Mouse (Mus musculus) hindbrain, embryonic 15.5 days (tissue): ENCODE measurements around the gene Rptor. TPM values are rescaled to one million over a fixed set of nuclear protein-coding genes. Genes with fewer than 3 reads are reported as not detected.

Source experiments
- ATAC-seq: fragments of 200-750 bp; cut with Nextera tagmentation; 2 replicates; pipeline ENCODE4 v1.8.0; 2017; ENCODE audit warnings: low read depth, moderate number of reproducible peaks, moderate TSS enrichment; ENCODE audit not compliant: low FRiP score
- H3K27ac ChIP-seq: fragments of 300-500 bp; sonication (generic); replicated peaks from 2 replicates; pipeline ENCODE4 v1.5.1; 2015; ENCODE audit warnings: mild to moderate bottlenecking, inconsistent platforms
- H3K27me3 ChIP-seq: fragments of 300-500 bp; sonication (generic); 2 replicates; pipeline ENCODE4 v1.6.1; 2015; ENCODE audit warnings: control low read depth, inconsistent platforms
- H3K36me3 ChIP-seq: fragments of 300-500 bp; sonication (generic); 2 replicates; pipeline ENCODE4 v1.6.1; 2015; ENCODE audit warnings: control low read depth, inconsistent platforms
- H3K4me1 ChIP-seq: fragments of 300-500 bp; sonication (generic); replicated peaks from 2 replicates; pipeline ENCODE4 v1.6.1; 2015; ENCODE audit warnings: control low read depth, inconsistent platforms
- H3K4me2 ChIP-seq: fragments of 300-500 bp; sonication (generic); 2 replicates; pipeline ENCODE4 v1.6.1; 2015; ENCODE audit warnings: moderate library complexity, mild to moderate bottlenecking, inconsistent platforms
- H3K4me3 ChIP-seq: fragments of 300-500 bp; sonication (generic); 2 replicates; pipeline ENCODE4 v1.5.1; 2015; ENCODE audit warnings: mild to moderate bottlenecking, inconsistent platforms
- H3K9ac ChIP-seq: fragments of 300-500 bp; sonication (generic); 2 replicates; pipeline ENCODE4 v1.6.1; 2015; ENCODE audit warnings: inconsistent platforms
- H3K9me3 ChIP-seq: fragments of 300-500 bp; sonication (generic); 2 replicates; pipeline ENCODE4 v1.6.1; 2016; ENCODE audit warnings: control low read depth, inconsistent platforms
- WGBS: fragments of 180-500 bp; shearing (Covaris S2); methylation state at CpG from one replicate; pipeline ENCODE4 v1.1.7; 2015; 5-methylcytosine and 5-hydroxymethylcytosine counted together
- polyA plus RNA-seq: library from polyadenylated mRNA; unstranded; fragments of >200 nt; fragmentation: Nextera tagmentation; extraction: Ambion mirVana; gene quantifications from 2 replicates; pipeline ENCODE4 v1.2.1, GENCODE M21; 2015

The Rptor gene
- polyA plus RNA-seq, 1 experiment from 2014 or later = 13.3 TPM

GRCm38 (mm10) chr11:119893667-119894236, 291.0 kb downstream of the Rptor start:
- WGBS = 49% methylated on average over 10 of the region's 10 CpGs
- Histone ChIP-seq H3K4me3 (no peak overlapping the region), H3K9ac (peak overlapping the region; percentile 6; the same call in 1 of the 2 replicates), H3K27ac (peak overlapping the region; percentile 52), H3K27me3 (no peaks in the 10 kb centered on the region), H3K4me2 (no peak overlapping the region), H3K9me3 (no peaks in the 10 kb centered on the region), H3K36me3 (peaks cover 29% of the 10 kb centered on the region), H3K4me1 (peaks cover 22% of the 10 kb centered on the region)
- 0 out of 2 replicates have a peak, but pooled peaks have one; percentile 31 for ATAC-seq

GRCm38 (mm10) chr11:119894634-119895033, 291.9 kb downstream of the Rptor start:
- Histone ChIP-seq H3K9me3 (no peaks in the 10 kb centered on the region), H3K4me2 (no peak overlapping the region), H3K4me1 (peaks cover 25% of the 10 kb centered on the region), H3K36me3 (peaks cover 21% of the 10 kb centered on the region), H3K27me3 (no peaks in the 10 kb centered on the region), H3K27ac (peak overlapping the region; percentile 52; the same call in 1 of the 2 replicates), H3K9ac (no peak overlapping the region), H3K4me3 (no peak overlapping the region)
- WGBS = 80% methylated on average over 6 of the region's 6 CpGs
- ATAC-seq = no peak

DNA sequence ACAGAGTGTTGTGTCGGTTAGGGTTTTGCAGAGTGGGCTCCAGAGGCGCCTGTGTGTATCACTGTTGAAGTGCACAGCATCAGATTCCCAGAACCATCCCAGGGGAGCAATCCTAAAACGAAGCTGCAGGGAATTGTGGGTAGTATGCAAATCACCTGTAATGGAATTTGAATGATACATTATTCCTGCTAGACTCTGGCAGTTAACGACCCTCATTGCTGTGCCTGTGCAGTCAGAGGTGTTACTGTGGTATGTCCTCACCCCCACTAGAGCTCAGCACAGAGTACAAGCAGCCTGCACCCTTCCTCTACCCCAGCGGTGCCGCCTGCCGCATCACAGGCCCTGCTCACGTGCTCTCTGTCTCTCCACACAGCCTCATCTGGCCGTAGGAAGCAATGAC, 294.3 kb downstream of the Rptor start:
- Histone ChIP-seq H3K9me3 (no peaks in the 10 kb centered on the region), H3K36me3 (peaks cover 7% of the 10 kb centered on the region), H3K27me3 (no peaks in the 10 kb centered on the region), H3K4me3 (no peak overlapping the region), H3K9ac (no peak overlapping the region), H3K27ac (peak overlapping the region; percentile 76), H3K4me1 (peaks cover 25% of the 10 kb centered on the region), H3K4me2 (no peak overlapping the region)
- ATAC-seq = peak; percentile 79
- WGBS = 53% methylated on average over 9 of the region's 9 CpGs

DNA sequence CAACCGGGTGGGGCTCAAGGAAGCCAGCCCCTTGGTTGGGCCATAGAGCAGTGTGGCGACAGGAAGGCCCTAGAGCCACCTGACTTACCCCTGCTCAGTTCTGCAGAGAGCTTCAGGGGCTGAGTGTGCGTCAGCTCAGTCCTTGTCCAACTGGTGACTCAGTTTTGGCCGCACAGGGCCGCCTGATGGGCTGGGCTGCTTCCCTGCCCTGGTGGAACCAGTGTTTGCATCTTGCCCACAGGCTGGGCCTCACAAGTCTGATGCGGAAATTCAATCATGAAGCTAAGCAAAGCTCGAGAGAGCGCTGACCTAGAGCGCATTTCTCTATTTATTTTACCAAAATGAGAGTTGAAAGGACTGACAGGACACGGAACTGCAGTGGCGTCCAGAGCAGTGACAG, 296.3 kb downstream of the Rptor start:
- H3K4me2 ChIP-seq = no peak overlapping the region
- ATAC-seq = no peak
- peak overlapping the region; percentile 17; the same call in 1 of the 2 replicates for H3K27ac ChIP-seq
- 76% methylated on average over 11 of the region's 11 CpGs for WGBS
- peaks cover 18% of the 10 kb centered on the region for H3K4me1 ChIP-seq
- no peak overlapping the region for H3K4me3 ChIP-seq
- peaks cover 7% of the 10 kb centered on the region for H3K36me3 ChIP-seq
- H3K9ac ChIP-seq = no peak overlapping the region
- no peaks in the 10 kb centered on the region for H3K9me3 ChIP-seq
- no peaks in the 10 kb centered on the region for H3K27me3 ChIP-seq

DNA sequence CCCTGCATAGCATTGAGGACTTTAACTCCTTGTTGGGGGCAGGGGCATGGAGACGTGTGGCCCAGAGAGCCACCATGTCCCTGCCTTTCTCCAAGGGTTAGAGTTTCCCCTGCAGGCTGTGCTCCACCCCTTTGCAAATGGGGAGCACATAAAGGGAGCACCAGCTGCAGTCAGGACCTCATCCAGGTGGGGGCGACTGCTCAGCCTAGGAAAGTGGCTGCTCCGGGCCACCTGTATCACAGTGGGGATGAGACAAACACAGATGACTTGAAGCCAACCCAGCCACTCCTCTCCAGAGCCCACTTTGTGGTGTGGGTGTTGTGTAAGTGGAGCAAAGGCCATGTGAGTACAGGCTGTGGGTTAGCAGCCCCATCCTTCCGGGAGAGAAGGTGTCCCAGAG, 298.5 kb downstream of the Rptor start:
- peaks cover 7% of the 10 kb centered on the region for H3K36me3 ChIP-seq
- no peak overlapping the region for H3K9ac ChIP-seq
- 76% methylated on average over 4 of the region's 4 CpGs for WGBS
- no peak for ATAC-seq
- no peak overlapping the region for H3K27ac ChIP-seq
- no peak overlapping the region for H3K4me2 ChIP-seq
- H3K4me1 ChIP-seq = peaks cover 19% of the 10 kb centered on the region
- no peaks in the 10 kb centered on the region for H3K9me3 ChIP-seq
- no peaks in the 10 kb centered on the region; the same call in 1 of the 2 replicates for H3K27me3 ChIP-seq
- no peak overlapping the region for H3K4me3 ChIP-seq

GRCm38 (mm10) chr11:119902891-119903290, 300.2 kb downstream of the Rptor start:
- Histone ChIP-seq H3K4me3 (no peak overlapping the region), H3K9me3 (no peaks in the 10 kb centered on the region), H3K27ac (no peak overlapping the region), H3K9ac (no peak overlapping the region), H3K27me3 (no peaks in the 10 kb centered on the region; the same call in 1 of the 2 replicates), H3K4me1 (peaks cover 12% of the 10 kb centered on the region), H3K36me3 (peaks cover 4% of the 10 kb centered on the region), H3K4me2 (no peak overlapping the region)
- no peak for ATAC-seq
- 72% methylated on average over 4 of the region's 4 CpGs for WGBS

GRCm38 (mm10) chr11:119904621-119905286, 302.0 kb downstream of the Rptor start:
- no peak overlapping the region for H3K4me3 ChIP-seq
- H3K4me1 ChIP-seq = peaks cover 11% of the 10 kb centered on the region
- ATAC-seq = peak; percentile 79
- H3K9me3 ChIP-seq = no peaks in the 10 kb centered on the region
- H3K27me3 ChIP-seq = no peaks in the 10 kb centered on the region; the same call in none of the 2 replicates
- H3K9ac ChIP-seq = no peak overlapping the region
- no peak overlapping the region for H3K4me2 ChIP-seq
- WGBS = 33% methylated on average over 5 of the region's 5 CpGs
- H3K36me3 ChIP-seq = no peaks in the 10 kb centered on the region
- H3K27ac ChIP-seq = no peak overlapping the region

DNA sequence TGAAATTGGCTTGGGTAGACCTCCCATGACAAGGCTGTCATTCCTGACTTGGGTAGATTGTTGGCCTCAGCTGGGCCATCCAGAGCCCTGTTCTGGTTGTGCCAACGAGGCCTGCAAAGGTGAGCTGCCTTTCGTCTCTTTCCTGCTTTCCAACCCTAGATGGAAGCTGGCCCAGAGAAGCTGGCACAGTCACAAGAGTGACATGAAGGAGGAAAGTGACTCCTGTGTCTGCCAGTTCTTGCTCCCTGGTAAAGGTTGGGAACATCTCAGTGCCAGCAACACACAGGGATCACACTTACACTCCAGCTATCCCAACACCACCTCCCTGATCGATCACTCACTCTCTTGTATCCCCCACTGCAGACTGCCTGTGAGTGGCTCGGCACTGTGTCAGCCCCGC, 303.1 kb downstream of the Rptor start:
- Histone ChIP-seq H3K4me2 (no peak overlapping the region), H3K27ac (no peak overlapping the region), H3K36me3 (no peaks in the 10 kb centered on the region), H3K9ac (no peak overlapping the region), H3K4me3 (no peak overlapping the region), H3K4me1 (peaks cover 13% of the 10 kb centered on the region), H3K27me3 (no peaks in the 10 kb centered on the region; the same call in none of the 2 replicates), H3K9me3 (no peaks in the 10 kb centered on the region)
- WGBS = 87% methylated on average over 5 of the region's 5 CpGs
- ATAC-seq = no peak

DNA sequence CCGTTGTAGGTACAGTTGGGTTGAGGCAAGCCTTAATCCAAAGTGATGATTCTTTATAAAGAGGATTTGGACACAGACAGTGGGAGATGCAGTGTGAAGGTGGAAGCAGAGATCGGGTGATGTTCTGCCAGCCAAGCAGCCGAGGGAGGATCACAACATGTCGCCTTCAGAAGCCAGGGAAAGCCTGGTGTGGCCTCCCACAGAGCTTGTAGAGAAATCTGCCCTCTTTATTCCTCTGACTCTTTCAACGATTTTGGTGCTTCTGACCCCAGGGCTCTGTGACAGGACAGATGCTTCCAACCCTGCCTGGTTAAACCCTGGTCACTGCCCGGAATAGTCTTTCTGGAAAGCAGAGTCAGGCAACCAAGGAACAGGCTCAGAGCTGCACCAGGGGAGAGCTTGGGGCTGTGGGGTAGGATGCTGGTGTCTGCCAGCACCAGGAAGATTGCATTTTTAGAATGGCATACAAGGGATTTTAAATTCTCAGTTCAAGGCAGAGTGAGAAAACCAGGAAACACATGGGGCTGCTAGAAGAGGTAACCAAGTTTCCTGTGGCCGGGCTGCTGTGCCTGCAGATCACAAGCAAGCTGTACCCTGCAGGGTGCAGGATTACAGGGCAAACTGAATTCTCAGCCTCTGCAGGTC, 304.4 kb downstream of the Rptor start:
- no peak overlapping the region for H3K9ac ChIP-seq

DNA sequence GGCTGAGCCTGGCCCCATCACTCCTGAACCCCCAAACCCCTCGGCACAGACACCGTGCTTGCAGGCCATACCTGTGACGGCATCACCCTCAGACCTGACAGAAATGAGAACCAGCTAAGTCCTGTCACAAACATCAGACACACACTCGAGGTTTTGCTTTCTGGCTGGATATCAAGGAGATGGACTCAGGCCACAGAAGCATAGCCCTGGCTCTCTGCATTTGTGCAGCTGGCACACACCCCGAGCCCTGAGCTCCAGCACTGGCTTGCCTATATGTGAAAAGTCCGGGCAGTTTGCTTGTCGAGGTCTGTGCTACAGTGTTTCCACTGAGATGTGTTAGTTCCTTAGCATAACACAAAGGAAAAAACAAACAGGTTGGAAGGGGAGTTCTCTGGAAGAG, 305.0 kb downstream of the Rptor start:
- Histone ChIP-seq H3K27ac (no peak overlapping the region), H3K9me3 (no peaks in the 10 kb centered on the region), H3K4me2 (no peak overlapping the region), H3K36me3 (no peaks in the 10 kb centered on the region), H3K4me3 (no peak overlapping the region), H3K27me3 (no peaks in the 10 kb centered on the region; the same call in none of the 2 replicates), H3K4me1 (peaks cover 17% of the 10 kb centered on the region), H3K9ac (no peak overlapping the region)
- 44% methylated on average over 7 of the region's 7 CpGs for WGBS
- ATAC-seq = no peak

More for the DNA sequence above, 304.4 kb downstream of the Rptor start:
- no peaks in the 10 kb centered on the region for H3K36me3 ChIP-seq
- no peak overlapping the region for H3K4me3 ChIP-seq
- peaks cover 13% of the 10 kb centered on the region for H3K4me1 ChIP-seq
- no peaks in the 10 kb centered on the region for H3K9me3 ChIP-seq
- 41% methylated on average over 7 of the region's 7 CpGs for WGBS
- H3K27me3 ChIP-seq = no peaks in the 10 kb centered on the region; the same call in none of the 2 replicates
- no peak overlapping the region for H3K4me2 ChIP-seq
- no peak for ATAC-seq
- H3K27ac ChIP-seq = no peak overlapping the region

DNA sequence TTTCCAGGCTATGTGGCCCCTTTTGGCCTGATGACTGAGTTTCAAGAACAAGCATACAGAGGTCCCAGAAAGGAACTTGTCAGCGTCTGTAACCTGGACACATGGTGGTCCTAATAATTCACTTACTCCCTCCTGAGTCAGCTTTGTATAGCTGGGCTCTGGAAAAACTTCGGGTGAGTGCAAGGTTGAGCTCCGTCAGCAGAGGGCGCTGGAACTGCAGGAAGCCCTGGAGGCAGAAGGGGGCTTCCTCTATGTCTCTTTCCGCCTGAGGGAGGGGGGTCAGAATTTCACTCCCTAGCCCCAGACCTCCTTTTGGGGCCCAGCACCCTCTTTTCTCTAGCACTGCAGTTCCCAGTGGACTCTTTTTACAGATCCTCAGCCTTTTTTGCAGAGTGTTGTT, 306.7 kb downstream of the Rptor start:
- 2% methylated on average over 5 of the region's 5 CpGs for WGBS
- ATAC-seq = no peak
- H3K9ac ChIP-seq = no peak overlapping the region

DNA sequence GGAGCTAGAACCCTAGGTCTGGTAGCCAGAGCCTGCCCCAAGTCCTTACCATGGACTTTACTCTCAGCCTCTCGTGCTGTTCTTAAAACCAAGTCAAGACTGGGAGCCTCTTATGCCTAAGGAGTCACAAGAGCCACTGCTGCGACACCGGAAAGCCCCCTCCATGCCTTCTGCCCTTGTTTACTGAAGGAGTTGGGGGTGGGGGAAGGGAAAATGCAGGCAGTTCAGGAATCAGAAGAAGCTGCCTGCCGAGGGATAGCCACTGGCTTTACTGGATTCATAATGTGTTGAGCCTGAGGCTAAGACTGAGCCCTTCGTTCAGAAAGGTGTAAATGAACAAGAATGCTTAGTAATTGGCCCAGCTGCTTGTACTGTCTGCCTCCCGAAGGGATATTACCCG, 310.1 kb downstream of the Rptor start:
- WGBS = 7% methylated on average over 7 of the region's 7 CpGs
- Histone ChIP-seq H3K9me3 (no peaks in the 10 kb centered on the region), H3K9ac (peak overlapping the region; percentile 83), H3K4me1 (peaks cover 41% of the 10 kb centered on the region), H3K36me3 (peaks cover 9% of the 10 kb centered on the region; the same call in 1 of the 2 replicates), H3K4me3 (peak overlapping the region; percentile 58), H3K27me3 (no peaks in the 10 kb centered on the region; the same call in 1 of the 2 replicates), H3K4me2 (peak overlapping the region; percentile 91), H3K27ac (peak overlapping the region; percentile 69)
- no peak; the same call in 1 of the 2 replicates for ATAC-seq

More for the DNA sequence above, 306.7 kb downstream of the Rptor start:
- peak overlapping the region; percentile 19; the same call in 1 of the 2 replicates for H3K4me2 ChIP-seq
- H3K36me3 ChIP-seq = no peaks in the 10 kb centered on the region
- H3K9me3 ChIP-seq = no peaks in the 10 kb centered on the region
- peaks cover 27% of the 10 kb centered on the region for H3K4me1 ChIP-seq
- H3K27me3 ChIP-seq = no peaks in the 10 kb centered on the region; the same call in none of the 2 replicates
- no peak overlapping the region for H3K27ac ChIP-seq
- no peak overlapping the region for H3K4me3 ChIP-seq
